Mouse (Mus musculus): ENCODE data around the gene Erbb4. TPM values are rescaled to one million over a fixed set of nuclear protein-coding genes. Genes with fewer than 3 reads are reported as not detected.

Gene Erbb4
- polyA plus RNA-seq, 1 experiment from 2014 or later = 5.5 TPM

DNA sequence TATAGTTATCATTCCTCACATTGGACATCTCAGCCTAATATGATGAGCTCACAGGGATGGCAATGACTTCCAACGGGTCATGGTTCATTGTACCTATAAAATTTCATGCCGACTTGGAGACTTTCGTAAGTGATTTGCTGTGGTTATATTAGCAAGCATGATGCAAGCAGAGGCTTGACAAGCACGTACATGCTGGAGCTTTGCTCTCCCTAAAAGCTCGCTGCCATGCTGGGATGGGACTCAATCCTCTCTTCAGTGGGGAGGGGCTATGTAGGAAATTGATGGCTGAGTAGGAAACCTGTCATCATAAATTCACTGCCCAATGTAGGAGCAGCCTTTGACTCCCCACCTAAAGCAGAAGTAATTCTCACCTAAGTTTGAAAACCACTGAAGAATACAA is 992.1 kb downstream of the Erbb4 start:
- ATAC-seq (replicated peaks; ENCODE audit: low FRiP score) = no peak
- 72% methylated on average over 5 of the region's 5 CpGs for WGBS

DNA sequence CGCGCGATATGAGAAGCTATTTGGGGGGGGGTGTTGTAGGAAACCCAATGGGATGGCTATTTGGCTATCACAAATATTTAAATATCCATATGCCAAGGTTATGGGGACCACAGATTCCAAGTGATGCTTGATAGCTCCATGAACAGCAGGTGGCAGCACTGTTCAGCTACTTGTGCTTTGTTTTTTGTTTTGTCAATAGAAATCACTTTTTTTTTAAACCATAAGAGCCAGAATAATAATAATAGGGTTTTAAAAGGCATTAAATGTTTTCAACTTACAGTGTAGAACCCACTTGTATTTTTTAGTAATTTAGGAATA is 1001.4 kb downstream of the Erbb4 start:
- Histone ChIP-seq H3K4me1 (no peaks in the 10 kb centered on the region), H3K9ac (no peak overlapping the region), H3K4me2 (no peak overlapping the region), H3K9me3 (replicated peaks) (no peaks in the 10 kb centered on the region), H3K4me3 (replicated peaks) (no peak overlapping the region), H3K27me3 (no peaks in the 10 kb centered on the region), H3K36me3 (no peaks in the 10 kb centered on the region), H3K27ac (no peak overlapping the region)
- WGBS = 71% methylated on average over 3 of the region's 3 CpGs
- ATAC-seq (replicated peaks; ENCODE audit: low FRiP score) = no peak

More for the DNA sequence above, 992.1 kb downstream of the Erbb4 start:
- no peak overlapping the region for H3K4me3 ChIP-seq (replicated peaks)
- H3K36me3 ChIP-seq = no peaks in the 10 kb centered on the region
- no peak overlapping the region for H3K27ac ChIP-seq
- H3K9ac ChIP-seq = no peak overlapping the region
- H3K27me3 ChIP-seq = no peaks in the 10 kb centered on the region
- H3K9me3 ChIP-seq (replicated peaks) = no peaks in the 10 kb centered on the region
- H3K4me2 ChIP-seq = no peak overlapping the region
- H3K4me1 ChIP-seq = no peaks in the 10 kb centered on the region

GRCm38 (mm10) chr1:68105834-68106542 is 1001.9 kb downstream of the Erbb4 start:
- H3K9ac ChIP-seq = no peak overlapping the region
- no peak overlapping the region for H3K4me2 ChIP-seq
- no peaks in the 10 kb centered on the region for H3K9me3 ChIP-seq (replicated peaks)
- no peak overlapping the region for H3K27ac ChIP-seq
- H3K4me3 ChIP-seq (replicated peaks) = no peak overlapping the region
- no peaks in the 10 kb centered on the region for H3K27me3 ChIP-seq
- WGBS = 67% methylated on average over 7 of the region's 7 CpGs
- H3K36me3 ChIP-seq = no peaks in the 10 kb centered on the region
- no peak for ATAC-seq (replicated peaks; ENCODE audit: low FRiP score)
- H3K4me1 ChIP-seq = no peaks in the 10 kb centered on the region

DNA sequence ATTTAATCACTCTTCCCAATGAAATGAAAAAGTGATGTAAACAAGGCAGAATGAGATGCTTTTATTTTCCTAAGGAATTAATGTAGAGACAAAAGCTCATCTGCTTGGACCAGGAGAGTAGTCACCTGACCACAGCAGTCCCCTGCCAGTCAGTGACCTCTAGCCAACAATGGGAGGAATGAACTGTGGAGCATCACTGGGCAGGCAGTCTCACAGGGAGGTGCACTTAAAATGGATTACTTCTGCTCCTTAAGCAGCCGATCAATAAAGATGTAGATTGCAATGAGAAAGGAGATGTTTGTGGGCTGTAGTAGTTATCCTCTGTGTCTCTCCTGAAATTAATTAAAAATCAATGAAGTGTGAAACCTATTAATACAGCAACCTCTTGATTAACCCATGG is 1018.2 kb downstream of the Erbb4 start:
- H3K27ac ChIP-seq = no peak overlapping the region
- H3K36me3 ChIP-seq = no peaks in the 10 kb centered on the region
- no peak overlapping the region for H3K9ac ChIP-seq
- H3K4me2 ChIP-seq = no peak overlapping the region
- no peak for ATAC-seq (replicated peaks; ENCODE audit: low FRiP score)
- no peaks in the 10 kb centered on the region for H3K4me1 ChIP-seq
- 80% methylated on average over 1 of the region's 1 CpGs for WGBS
- H3K4me3 ChIP-seq (replicated peaks) = no peak overlapping the region
- H3K27me3 ChIP-seq = no peaks in the 10 kb centered on the region
- no peaks in the 10 kb centered on the region for H3K9me3 ChIP-seq (replicated peaks)

GRCm38 (mm10) chr1:68056494-68056893 is 1051.4 kb downstream of the Erbb4 start:
- ATAC-seq (replicated peaks; ENCODE audit: low FRiP score) = no peak
- H3K27me3 ChIP-seq = no peaks in the 10 kb centered on the region
- H3K36me3 ChIP-seq = no peaks in the 10 kb centered on the region
- no peak overlapping the region for H3K4me3 ChIP-seq (replicated peaks)
- WGBS = 74% methylated on average over 4 of the region's 4 CpGs
- no peak overlapping the region for H3K27ac ChIP-seq
- no peaks in the 10 kb centered on the region for H3K4me1 ChIP-seq
- H3K9me3 ChIP-seq (replicated peaks) = no peaks in the 10 kb centered on the region
- no peak overlapping the region for H3K9ac ChIP-seq
- H3K4me2 ChIP-seq = no peak overlapping the region

DNA sequence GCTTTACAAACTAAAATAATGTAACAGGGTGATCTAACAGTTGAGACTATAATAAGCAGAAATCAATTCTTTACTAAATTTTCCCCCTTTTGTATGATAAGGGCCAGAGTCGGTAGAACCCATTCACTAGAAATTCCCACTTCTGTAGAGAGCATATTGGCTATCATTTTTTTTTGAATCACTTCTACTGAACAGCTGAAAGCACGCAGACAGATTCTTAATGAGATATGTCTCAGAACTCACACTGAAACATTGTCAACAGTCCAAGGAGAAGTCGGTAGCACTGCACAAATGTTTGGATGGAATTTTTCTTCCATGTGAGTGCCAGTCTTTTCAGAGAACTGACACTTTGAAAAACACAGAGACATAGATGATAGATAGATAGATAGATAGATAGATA is 1053.1 kb downstream of the Erbb4 start:
- ATAC-seq (replicated peaks; ENCODE audit: low FRiP score) = no peak
- Histone ChIP-seq H3K4me2 (no peak overlapping the region), H3K27me3 (no peaks in the 10 kb centered on the region), H3K27ac (no peak overlapping the region), H3K9me3 (replicated peaks) (no peaks in the 10 kb centered on the region), H3K9ac (no peak overlapping the region), H3K4me3 (replicated peaks) (no peak overlapping the region), H3K36me3 (no peaks in the 10 kb centered on the region), H3K4me1 (no peaks in the 10 kb centered on the region)
- WGBS = 79% methylated on average over 3 of the region's 3 CpGs

GRCm38 (mm10) chr1:68049856-68050255 is 1058.0 kb downstream of the Erbb4 start:
- no peak overlapping the region for H3K4me2 ChIP-seq
- H3K9me3 ChIP-seq (replicated peaks) = no peaks in the 10 kb centered on the region
- H3K4me3 ChIP-seq (replicated peaks) = no peak overlapping the region
- H3K9ac ChIP-seq = no peak overlapping the region
- H3K4me1 ChIP-seq = peaks cover 4% of the 10 kb centered on the region; the same call in 1 of the 2 replicates
- 72% methylated on average over 6 of the region's 6 CpGs for WGBS
- no peaks in the 10 kb centered on the region for H3K27me3 ChIP-seq
- ATAC-seq (replicated peaks; ENCODE audit: low FRiP score) = no peak
- no peaks in the 10 kb centered on the region for H3K36me3 ChIP-seq
- no peak overlapping the region for H3K27ac ChIP-seq

DNA sequence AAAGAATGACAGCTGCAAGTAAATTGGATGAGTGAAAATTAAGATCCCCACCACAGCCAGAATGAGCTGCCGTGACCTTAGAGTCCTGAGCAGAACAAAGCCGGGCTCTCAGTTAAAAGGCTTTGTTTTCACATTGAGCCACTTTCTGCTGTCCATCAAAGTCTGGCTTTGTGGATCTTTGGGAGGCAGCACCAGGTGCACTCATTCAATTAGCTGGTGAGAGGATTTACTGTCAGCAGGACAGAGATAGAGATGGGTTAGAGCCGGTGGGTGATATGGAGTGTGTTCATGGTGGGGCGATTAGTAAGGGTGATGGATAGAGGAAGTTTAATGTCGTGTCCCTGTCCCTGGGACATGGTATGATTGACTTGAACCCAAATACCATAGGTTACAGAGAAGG is 1060.7 kb downstream of the Erbb4 start:
- Histone ChIP-seq H3K4me2 (peak overlapping the region; percentile 57), H3K36me3 (no peaks in the 10 kb centered on the region), H3K27ac (no peak overlapping the region), H3K27me3 (no peaks in the 10 kb centered on the region), H3K4me1 (peaks cover 4% of the 10 kb centered on the region; the same call in 1 of the 2 replicates), H3K9me3 (replicated peaks) (no peaks in the 10 kb centered on the region), H3K4me3 (replicated peaks) (peak overlapping the region; percentile 30), H3K9ac (no peak overlapping the region)
- 14% methylated on average over 5 of the region's 5 CpGs for WGBS
- ATAC-seq (replicated peaks; ENCODE audit: low FRiP score) = peak; percentile 58; the same call in 1 of the 2 replicates

DNA sequence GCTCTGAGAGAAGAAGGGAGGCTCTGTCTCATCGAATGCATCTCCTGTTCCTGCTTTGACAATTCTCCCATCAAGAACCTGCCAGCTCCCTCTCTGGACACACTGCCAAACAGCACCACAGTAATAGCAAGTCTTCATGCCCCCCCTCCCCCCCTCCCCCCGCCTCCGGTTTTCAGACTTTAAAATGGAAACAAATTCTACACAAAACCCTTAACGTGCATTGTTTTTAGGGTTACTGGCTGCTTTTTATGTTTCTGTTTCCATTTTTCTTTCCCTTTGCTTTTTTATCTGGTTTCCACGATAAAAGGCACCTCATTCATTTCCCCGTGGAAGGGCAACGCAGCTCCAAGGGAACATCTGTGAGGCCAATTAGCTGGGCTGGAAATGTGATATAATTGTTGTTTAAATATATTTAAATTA is 1061.3 kb downstream of the Erbb4 start:
- Histone ChIP-seq H3K36me3 (no peaks in the 10 kb centered on the region), H3K9me3 (replicated peaks) (no peaks in the 10 kb centered on the region), H3K4me1 (peaks cover 4% of the 10 kb centered on the region; the same call in 1 of the 2 replicates), H3K27me3 (no peaks in the 10 kb centered on the region), H3K9ac (no peak overlapping the region), H3K4me3 (replicated peaks) (peak overlapping the region; percentile 30), H3K4me2 (peak overlapping the region; percentile 57), H3K27ac (no peak overlapping the region)
- ATAC-seq (replicated peaks; ENCODE audit: low FRiP score) = peak; percentile 77; the same call in 1 of the 2 replicates
- 6% methylated on average over 7 of the region's 7 CpGs for WGBS

GRCm38 (mm10) chr1:68024086-68024940 is 1083.5 kb downstream of the Erbb4 start:
- H3K4me2 ChIP-seq = no peak overlapping the region
- no peaks in the 10 kb centered on the region for H3K9me3 ChIP-seq (replicated peaks)
- no peak overlapping the region for H3K4me3 ChIP-seq (replicated peaks)
- no peaks in the 10 kb centered on the region for H3K27me3 ChIP-seq
- ATAC-seq (replicated peaks; ENCODE audit: low FRiP score) = no peak
- H3K27ac ChIP-seq = no peak overlapping the region
- H3K36me3 ChIP-seq = no peaks in the 10 kb centered on the region
- no peaks in the 10 kb centered on the region for H3K4me1 ChIP-seq
- no peak overlapping the region for H3K9ac ChIP-seq

GRCm38 (mm10) chr1:68020020-68020419 is 1087.8 kb downstream of the Erbb4 start:
- no peak overlapping the region for H3K9ac ChIP-seq
- H3K4me1 ChIP-seq = no peaks in the 10 kb centered on the region
- no peak overlapping the region for H3K27ac ChIP-seq
- WGBS = 83% methylated on average over 1 of the region's 1 CpGs
- H3K36me3 ChIP-seq = no peaks in the 10 kb centered on the region
- no peak overlapping the region for H3K4me2 ChIP-seq
- H3K4me3 ChIP-seq (replicated peaks) = no peak overlapping the region
- no peaks in the 10 kb centered on the region for H3K9me3 ChIP-seq (replicated peaks)
- H3K27me3 ChIP-seq = no peaks in the 10 kb centered on the region
- ATAC-seq (replicated peaks; ENCODE audit: low FRiP score) = no peak

GRCm38 (mm10) chr1:68019618-68020017 is 1088.2 kb downstream of the Erbb4 start:
- Histone ChIP-seq H3K27me3 (no peaks in the 10 kb centered on the region), H3K36me3 (no peaks in the 10 kb centered on the region), H3K4me1 (no peaks in the 10 kb centered on the region), H3K9me3 (replicated peaks) (no peaks in the 10 kb centered on the region), H3K27ac (no peak overlapping the region), H3K4me3 (replicated peaks) (no peak overlapping the region), H3K9ac (no peak overlapping the region), H3K4me2 (no peak overlapping the region)
- no peak for ATAC-seq (replicated peaks; ENCODE audit: low FRiP score)
- 85% methylated on average over 3 of the region's 3 CpGs for WGBS
